Mouse (Mus musculus) kidney, embryonic 15.5 days (tissue): Measurements from ENCODE around the gene Spc24. TPM values are rescaled to one million over a fixed set of nuclear protein-coding genes. Genes with fewer than 3 reads are reported as not detected.

Experiments used
- ATAC-seq: fragments of 200-750 bp; cut with Nextera tagmentation; replicated peaks from 2 replicates; pipeline ENCODE4 v1.8.0; 2017; ENCODE audit warnings: moderate TSS enrichment; ENCODE audit not compliant: low FRiP score
- H3K27ac ChIP-seq: fragments of 300-500 bp; sonication (generic); 2 replicates; pipeline ENCODE4 v1.5.1; 2015; ENCODE audit warnings: mild to moderate bottlenecking, inconsistent platforms
- H3K27me3 ChIP-seq: fragments of 300-500 bp; sonication (generic); 2 replicates; pipeline ENCODE4 v1.6.1; 2015; ENCODE audit warnings: inconsistent platforms
- H3K36me3 ChIP-seq: fragments of 300-500 bp; sonication (generic); 2 replicates; pipeline ENCODE4 v1.6.1; 2015; ENCODE audit warnings: inconsistent platforms
- H3K4me1 ChIP-seq: fragments of 300-500 bp; sonication (generic); 2 replicates; pipeline ENCODE4 v1.6.1; 2015; ENCODE audit warnings: inconsistent platforms
- H3K4me2 ChIP-seq: fragments of 300-500 bp; sonication (generic); 2 replicates; pipeline ENCODE4 v1.6.1; 2015; ENCODE audit warnings: moderate library complexity, mild to moderate bottlenecking, inconsistent platforms
- H3K4me3 ChIP-seq: fragments of 300-500 bp; sonication (generic); replicated peaks from 2 replicates; pipeline ENCODE4 v1.5.1; 2015; ENCODE audit warnings: mild to moderate bottlenecking, inconsistent platforms
- H3K9ac ChIP-seq: fragments of 300-500 bp; sonication (generic); 2 replicates; pipeline ENCODE4 v1.6.1; 2015; ENCODE audit warnings: mild to moderate bottlenecking, inconsistent platforms
- H3K9me3 ChIP-seq: fragments of 300-500 bp; sonication (generic); replicated peaks from 2 replicates; pipeline ENCODE4 v1.6.1; 2016; ENCODE audit warnings: inconsistent platforms
- WGBS: fragments of 180-500 bp; shearing (Covaris S2); methylation state at CpG from one replicate; pipeline ENCODE4 v1.1.7; 2015; ENCODE audit warnings: mixed read lengths; 5-methylcytosine and 5-hydroxymethylcytosine counted together
- polyA plus RNA-seq: library from polyadenylated mRNA; unstranded; fragments of >200 nt; fragmentation: Nextera tagmentation; extraction: Ambion mirVana; gene quantifications from 2 replicates; pipeline ENCODE4 v1.2.1, GENCODE M21; 2015

The Spc24 gene
- polyA plus RNA-seq, 1 experiment from 2014 or later: 135 TPM

- H3K27ac ChIP-seq: no peak overlapping the region
- H3K4me1 ChIP-seq: peaks cover 32% of the 10 kb centered on the region
- no peaks in the 10 kb centered on the region for H3K9me3 ChIP-seq
- ATAC-seq: no peak
- peak overlapping the region; percentile 83 for H3K4me2 ChIP-seq
- peaks cover 29% of the 10 kb centered on the region for H3K36me3 ChIP-seq
- no peaks in the 10 kb centered on the region for H3K27me3 ChIP-seq
- 52% methylated on average over 14 of the region's 14 CpGs for WGBS
- H3K4me3 ChIP-seq: peak overlapping the region; percentile 97
- peak overlapping the region; percentile 89 for H3K9ac ChIP-seq
Measured at GRCm38 (mm10) chr9:21758576-21759529, 1.2 kb downstream of the Spc24 start.

GRCm38 (mm10) chr9:21754516-21755321, 5.4 kb downstream of the Spc24 start:
- H3K4me3 ChIP-seq: no peak overlapping the region
- H3K4me1 ChIP-seq: peaks cover 46% of the 10 kb centered on the region
- no peaks in the 10 kb centered on the region for H3K9me3 ChIP-seq
- no peak for ATAC-seq
- no peak overlapping the region for H3K9ac ChIP-seq
- H3K4me2 ChIP-seq: no peak overlapping the region
- H3K27me3 ChIP-seq: no peaks in the 10 kb centered on the region
- peaks cover 38% of the 10 kb centered on the region for H3K36me3 ChIP-seq
- 59% methylated on average over 13 of the region's 13 CpGs for WGBS
- peak overlapping the region; percentile 60 for H3K27ac ChIP-seq

DNA sequence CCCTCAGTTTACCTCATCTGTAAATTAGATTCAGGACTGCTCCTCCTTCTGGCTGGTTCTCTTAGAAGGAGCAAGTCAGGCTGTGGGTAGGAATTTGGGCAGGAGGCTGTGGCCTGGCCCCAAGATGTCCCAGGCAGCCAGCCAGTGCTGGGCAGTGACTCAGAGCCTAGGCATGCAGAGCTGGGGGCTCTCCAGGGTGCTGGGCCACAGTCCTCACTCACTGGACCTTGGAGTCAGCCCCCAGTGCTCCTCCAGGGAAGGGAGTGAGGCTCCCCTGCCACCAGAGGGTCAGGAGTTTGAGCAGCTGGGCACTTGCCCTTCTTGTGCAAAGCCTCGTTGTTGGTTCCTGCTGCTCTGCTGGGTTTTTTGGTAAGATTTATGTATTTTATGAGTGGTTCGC, 6.1 kb downstream of the Spc24 start:
- Histone ChIP-seq H3K9me3 (no peaks in the 10 kb centered on the region), H3K4me3 (no peak overlapping the region), H3K27me3 (no peaks in the 10 kb centered on the region), H3K36me3 (peaks cover 46% of the 10 kb centered on the region), H3K27ac (peak overlapping the region; percentile 60; the same call in 1 of the 2 replicates), H3K4me1 (peaks cover 39% of the 10 kb centered on the region), H3K4me2 (no peak overlapping the region), H3K9ac (no peak overlapping the region)
- peak; percentile 41; the same call in 1 of the 2 replicates for ATAC-seq
- 50% methylated on average over 2 of the region's 2 CpGs for whole genome bisulfite sequencing

DNA sequence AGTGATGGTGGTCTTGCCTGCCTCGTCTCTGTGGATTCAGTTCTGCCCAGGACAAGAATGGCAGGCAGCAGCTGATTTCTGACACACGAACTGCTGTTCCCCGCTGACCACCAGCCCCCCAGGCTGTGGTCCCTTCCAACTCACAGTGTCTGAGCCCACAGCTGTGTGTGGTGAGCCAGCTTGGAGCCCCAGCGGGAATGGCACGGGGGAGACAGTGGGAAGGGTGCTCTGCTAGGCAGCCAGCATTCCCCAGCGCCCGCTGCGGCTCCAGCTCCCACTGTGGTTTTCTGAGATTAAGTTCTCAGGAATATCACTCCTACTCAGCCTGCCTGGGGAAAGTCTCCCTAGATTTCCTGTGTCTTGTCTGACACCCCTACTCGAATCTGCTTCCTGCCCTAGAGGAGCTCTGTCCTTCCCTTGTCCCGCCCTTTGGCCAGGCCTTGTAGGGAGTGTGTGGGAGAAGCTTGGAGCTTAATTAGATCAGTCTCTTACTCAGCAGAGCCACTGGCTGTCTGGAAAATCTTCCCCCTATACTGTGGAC, 7.8 kb downstream of the Spc24 start:
- no peak overlapping the region for H3K4me2 ChIP-seq
- H3K27me3 ChIP-seq: no peaks in the 10 kb centered on the region
- no peak overlapping the region; the same call in 1 of the 2 replicates for H3K9ac ChIP-seq
- peaks cover 57% of the 10 kb centered on the region for H3K36me3 ChIP-seq
- 41% methylated on average over 10 of the region's 10 CpGs for WGBS
- H3K9me3 ChIP-seq: no peaks in the 10 kb centered on the region
- ATAC-seq: peak; percentile 52
- peak overlapping the region; percentile 78 for H3K27ac ChIP-seq
- no peak overlapping the region for H3K4me3 ChIP-seq
- peaks cover 49% of the 10 kb centered on the region for H3K4me1 ChIP-seq

DNA sequence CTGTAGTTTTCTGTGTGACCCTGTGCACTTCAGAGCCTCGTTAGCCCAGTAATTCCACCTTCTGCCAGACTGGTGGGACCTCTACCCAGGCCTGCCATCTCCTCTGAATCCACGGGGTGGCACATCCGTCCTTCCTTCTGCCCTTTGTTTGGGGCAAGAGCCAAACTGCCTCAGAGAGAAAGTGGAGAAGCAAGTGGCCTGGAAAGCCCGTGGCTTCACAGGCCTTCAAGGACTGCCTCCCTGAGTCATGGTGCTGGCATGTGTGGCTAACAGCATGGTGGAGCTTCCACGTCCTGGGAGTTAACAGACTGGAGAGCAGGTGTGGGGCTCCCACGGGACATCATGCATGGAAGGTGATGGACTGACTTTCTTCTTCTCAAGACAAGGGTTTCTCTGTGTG, 8.8 kb downstream of the Spc24 start:
- no peak for ATAC-seq
- Histone ChIP-seq H3K4me3 (no peak overlapping the region), H3K27ac (peak overlapping the region; percentile 78; the same call in 1 of the 2 replicates), H3K36me3 (peaks cover 57% of the 10 kb centered on the region), H3K9ac (no peak overlapping the region), H3K4me2 (no peak overlapping the region), H3K4me1 (peaks cover 51% of the 10 kb centered on the region), H3K9me3 (no peaks in the 10 kb centered on the region), H3K27me3 (no peaks in the 10 kb centered on the region)
- WGBS: 70% methylated on average over 6 of the region's 6 CpGs

- no peak overlapping the region for H3K4me3 ChIP-seq
- H3K4me1 ChIP-seq: peaks cover 51% of the 10 kb centered on the region
- no peaks in the 10 kb centered on the region for H3K9me3 ChIP-seq
- no peaks in the 10 kb centered on the region for H3K27me3 ChIP-seq
- H3K9ac ChIP-seq: no peak overlapping the region
- H3K27ac ChIP-seq: no peak overlapping the region
- no peak overlapping the region for H3K4me2 ChIP-seq
- no peak for ATAC-seq
- WGBS: 75% methylated on average over 3 of the region's 3 CpGs
- H3K36me3 ChIP-seq: peaks cover 59% of the 10 kb centered on the region
Measured at GRCm38 (mm10) chr9:21750370-21750769, 9.7 kb downstream of the Spc24 start.

GRCm38 (mm10) chr9:21749382-21750118, 10.6 kb downstream of the Spc24 start:
- WGBS: 86% methylated on average over 6 of the region's 6 CpGs
- H3K36me3 ChIP-seq: peaks cover 63% of the 10 kb centered on the region
- no peak for ATAC-seq

DNA sequence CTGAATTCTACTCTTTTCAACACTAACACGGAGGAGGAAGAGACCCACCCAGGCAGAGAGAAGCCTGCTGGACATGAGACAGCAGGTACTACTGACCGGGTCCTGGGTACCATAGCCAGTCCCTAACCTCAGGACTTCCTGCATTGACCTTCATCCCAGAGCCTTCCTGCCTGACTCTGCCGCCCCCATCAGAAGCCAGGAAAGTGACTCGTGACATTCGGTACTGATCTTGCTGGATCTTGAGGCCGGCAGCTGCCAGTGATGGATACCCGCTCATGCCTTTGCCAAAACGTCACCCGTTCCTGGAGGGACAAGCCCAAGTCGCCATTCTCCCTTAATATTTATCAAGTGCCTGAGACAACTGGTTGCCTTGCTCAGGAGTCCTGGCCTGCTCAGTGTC, 11.6 kb downstream of the Spc24 start:
- no peak overlapping the region for H3K4me2 ChIP-seq
- ATAC-seq: no peak
- H3K27ac ChIP-seq: peak overlapping the region; percentile 54
- H3K9ac ChIP-seq: no peak overlapping the region
- 81% methylated on average over 10 of the region's 10 CpGs for WGBS
- H3K9me3 ChIP-seq: no peaks in the 10 kb centered on the region
- H3K4me3 ChIP-seq: no peak overlapping the region
- peaks cover 34% of the 10 kb centered on the region for H3K4me1 ChIP-seq
- H3K27me3 ChIP-seq: no peaks in the 10 kb centered on the region
- peaks cover 71% of the 10 kb centered on the region for H3K36me3 ChIP-seq

More at GRCm38 (mm10) chr9:21749382-21750118, 10.6 kb downstream of the Spc24 start:
- Histone ChIP-seq H3K9ac (no peak overlapping the region), H3K4me1 (peaks cover 44% of the 10 kb centered on the region), H3K27ac (no peak overlapping the region), H3K4me2 (no peak overlapping the region), H3K27me3 (no peaks in the 10 kb centered on the region), H3K4me3 (no peak overlapping the region), H3K9me3 (no peaks in the 10 kb centered on the region)

DNA sequence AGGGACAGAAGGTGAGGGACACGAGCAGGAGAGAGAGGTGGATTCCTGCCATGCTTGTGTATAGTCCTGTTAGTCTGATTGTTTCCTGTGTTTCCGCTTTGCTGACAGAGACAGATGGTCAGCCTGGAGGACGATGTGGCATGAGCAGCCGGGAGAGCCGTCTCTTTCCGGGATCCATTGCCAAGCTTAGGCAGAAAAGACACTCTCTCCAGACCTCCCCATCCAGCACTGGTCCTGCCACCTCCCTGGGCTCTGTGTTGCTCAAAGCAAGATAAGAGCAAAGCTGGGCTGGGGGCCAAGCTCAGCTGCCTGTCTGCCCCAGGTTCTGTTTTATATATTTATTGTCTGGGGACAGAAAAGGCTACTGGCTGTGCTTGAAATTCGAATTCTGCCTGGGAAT, 12.1 kb downstream of the Spc24 start:
- Histone ChIP-seq H3K9me3 (no peaks in the 10 kb centered on the region), H3K9ac (no peak overlapping the region), H3K36me3 (peaks cover 71% of the 10 kb centered on the region), H3K27ac (peak overlapping the region; percentile 54), H3K4me2 (no peak overlapping the region), H3K27me3 (no peaks in the 10 kb centered on the region), H3K4me1 (peaks cover 31% of the 10 kb centered on the region), H3K4me3 (no peak overlapping the region)
- ATAC-seq: no peak
- 56% methylated on average over 7 of the region's 7 CpGs for WGBS

GRCm38 (mm10) chr9:21747238-21747774, 12.8 kb downstream of the Spc24 start:
- H3K4me1 ChIP-seq: peaks cover 25% of the 10 kb centered on the region
- H3K27ac ChIP-seq: no peak overlapping the region
- H3K9me3 ChIP-seq: no peaks in the 10 kb centered on the region
- 78% methylated on average over 3 of the region's 3 CpGs for WGBS
- H3K4me2 ChIP-seq: no peak overlapping the region
- no peak overlapping the region for H3K9ac ChIP-seq
- H3K27me3 ChIP-seq: no peaks in the 10 kb centered on the region
- peaks cover 78% of the 10 kb centered on the region for H3K36me3 ChIP-seq
- no peak for ATAC-seq
- H3K4me3 ChIP-seq: no peak overlapping the region

- 94% methylated on average over 11 of the region's 11 CpGs for WGBS
Measured at GRCm38 (mm10) chr9:21741514-21741913, 18.6 kb downstream of the Spc24 start.

More at GRCm38 (mm10) chr9:21741514-21741913, 18.6 kb downstream of the Spc24 start:
- Histone ChIP-seq H3K36me3 (peaks cover 94% of the 10 kb centered on the region), H3K9ac (no peak overlapping the region), H3K4me3 (no peak overlapping the region), H3K9me3 (no peaks in the 10 kb centered on the region), H3K4me2 (no peak overlapping the region), H3K27me3 (no peaks in the 10 kb centered on the region), H3K4me1 (0 out of 2 replicates have a peak, but pooled peaks cover 3% of the 10 kb centered on the region), H3K27ac (no peak overlapping the region)
- ATAC-seq: no peak
